Mouse (Mus musculus): Measurements from ENCODE around the gene Gnb4.

DNA sequence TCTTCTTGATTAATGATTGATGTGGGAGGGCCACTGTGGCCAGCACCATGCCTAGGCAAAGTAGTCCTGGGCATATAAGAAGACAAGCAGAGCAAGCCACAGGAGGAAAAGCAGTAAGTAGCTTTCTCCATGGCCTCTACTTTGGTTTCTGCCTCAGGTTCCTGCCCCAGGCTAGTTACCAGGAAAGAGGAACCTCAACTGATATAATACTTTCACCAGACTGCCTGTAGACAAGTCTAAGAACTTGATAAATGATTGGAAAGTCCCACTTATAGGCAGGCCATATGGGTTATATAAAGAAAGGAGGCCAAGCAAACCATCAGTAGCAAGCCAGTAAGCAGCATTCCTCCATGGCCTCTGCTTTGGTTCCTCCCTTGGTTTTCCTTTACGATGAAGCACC is 5.3 kb upstream of the Gnb4 start:
- TF ChIP-seq POLR2A (IDR thresholded peaks at IDR 0.05; ENCODE audit: insufficient read depth, low read length): no peak
- TF ChIP-seq CTCF (IDR thresholded peaks at IDR 0.05; ENCODE audit: low read depth, low read length): no peak
- no peak for TF ChIP-seq EP300 (IDR thresholded peaks at IDR 0.05; ENCODE audit: insufficient read depth, low read depth, low read length)

Data from ES-Bruce4 (cell line).